ENCODE assay signal across 10 mouse cellular contexts in the genomic region with DNA sequence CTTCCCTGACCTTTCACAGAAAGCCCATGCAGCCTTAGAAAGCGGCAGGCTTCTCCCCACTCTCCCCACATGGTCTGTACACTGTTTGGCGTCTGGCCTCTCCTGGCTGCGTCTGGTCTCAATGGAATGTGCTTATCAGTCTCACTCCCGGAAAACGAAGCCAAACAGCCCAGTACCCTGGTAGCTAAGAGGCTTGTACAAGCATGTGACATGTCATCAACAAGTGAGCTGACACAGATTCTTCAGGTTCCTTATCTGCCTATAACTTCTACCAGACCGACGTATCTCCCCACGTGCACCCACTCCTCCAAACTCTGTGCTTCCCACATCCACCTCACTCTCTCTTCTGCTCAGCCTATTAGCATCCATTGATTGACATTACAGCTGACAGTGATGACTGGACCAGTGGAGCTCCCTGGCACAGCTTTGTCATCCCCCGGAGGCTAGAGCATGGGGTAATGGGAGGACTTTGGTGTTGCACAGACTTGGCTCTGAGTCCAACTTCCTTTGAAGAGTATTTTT. TPM values are rescaled to one million over a fixed set of nuclear protein-coding genes. Genes with fewer than 3 reads are reported as not detected.
A peak's percentile ranks its signal among the peaks of the same experiment; 100 is the strongest.
DNase-seq lines count a peak whose midpoint lies in the region; ATAC-seq and TF ChIP-seq lines count a peak whose summit lies in the region.
"Had no signal": no experiment of that assay in that cellular context is flagged by ENCODE, and none has a peak within 500 bp of the region (broad histone marks: within the 10 kb centered on the region; RNA-seq: fewer than 3 reads in every experiment).

No protein-coding gene starts in this region.

- H3K9me3 ChIP-seq in kidney, embryonic 15.5 days (replicated peaks) = no peaks in the 10 kb centered on the region
- H3K9me3 ChIP-seq: neural tube, embryonic 13.5 days had no signal

- H3K27ac ChIP-seq in heart, adult 2 months = peak overlapping the region; percentile 79
- peak overlapping the region; percentile 66 for H3K27ac ChIP-seq in kidney, embryonic 15.5 days
- H3K27ac ChIP-seq: neural tube, embryonic 13.5 days had no signal

- TF ChIP-seq EP300 in heart, adult 2 months (IDR thresholded peaks at IDR 0.05; ENCODE audit: insufficient read depth, low read depth, low read length) = peak; percentile 92

- no peak overlapping the region for H3K4me3 ChIP-seq in heart, adult 2 months
- H3K4me3 ChIP-seq in kidney, embryonic 15.5 days (replicated peaks) = no peak overlapping the region
- H3K4me3 ChIP-seq: neural tube, embryonic 13.5 days had no signal

- H3K27me3 ChIP-seq in heart, adult 2 months (ENCODE audit: control insufficient read depth, insufficient read depth, low read length) = no peaks in the 10 kb centered on the region
- H3K27me3 ChIP-seq in kidney, embryonic 15.5 days = no peaks in the 10 kb centered on the region
- H3K27me3 ChIP-seq: neural tube, embryonic 13.5 days; Patski had no signal

- intact Hi-C loops in heart, adult 2 months (cut with DNase I) = loop anchor here (2.0 kb wide), 2 partner anchors 95 to 183 kb away; no protein-coding TSS in a partner anchor

- H3K4me1 ChIP-seq in heart, adult 2 months (ENCODE audit: control insufficient read depth, insufficient read depth, low read length) = peaks cover 11% of the 10 kb centered on the region
- H3K4me1 ChIP-seq in kidney, embryonic 15.5 days = peaks cover 15% of the 10 kb centered on the region

- no peaks in the 10 kb centered on the region for H3K79me2 ChIP-seq in heart, adult 2 months (replicated peaks; ENCODE audit: control insufficient read depth, insufficient read depth, low read length)

- DNase-seq in adrenal gland, postnatal 36 days = peak; percentile 44 to 61
- DNase-seq in heart, adult 2 months = peak; percentile 77 to 90
- peak; percentile 72 to 86 for DNase-seq in lung, postnatal 4 days
- DNase-seq in neural tube, embryonic 10.5 days (ENCODE audit: extremely low spot score, low spot score) = no peak
- DNase-seq in cerebellum, adult 9-10 months = no peak
- no peak for DNase-seq in right cerebral cortex, postnatal 14 days

- ATAC-seq in kidney, embryonic 15.5 days (replicated peaks; ENCODE audit: low FRiP score) = no peak; the same call in 1 of the 2 replicates
- no peak for ATAC-seq in megakaryocyte, adult 5-6 weeks (ENCODE audit: poor library complexity, severe bottlenecking)
- ATAC-seq: Patski had no signal

- H3K4me2 ChIP-seq in kidney, embryonic 15.5 days = no peak overlapping the region
- H3K4me2 ChIP-seq: neural tube, embryonic 13.5 days had no signal

- TF ChIP-seq CTCF in heart, adult 2 months (IDR thresholded peaks at IDR 0.05) = no peak

- no peak overlapping the region for H3K9ac ChIP-seq in heart, adult 2 months (ENCODE audit: low read depth, low read length)
- no peak overlapping the region for H3K9ac ChIP-seq in kidney, embryonic 15.5 days
- H3K9ac ChIP-seq: neural tube, embryonic 13.5 days had no signal

- H3K36me3 ChIP-seq in heart, adult 2 months (ENCODE audit: control insufficient read depth, insufficient read depth, low read length) = no peaks in the 10 kb centered on the region; the same call in 1 of the 2 replicates
- H3K36me3 ChIP-seq in kidney, embryonic 15.5 days = no peaks in the 10 kb centered on the region
- H3K36me3 ChIP-seq: neural tube, embryonic 13.5 days had no signal

- no peak for TF ChIP-seq POLR2A in heart, adult 2 months (IDR thresholded peaks at IDR 0.05; ENCODE audit: insufficient read depth, low read depth, low read length)

- 5% methylated on average over 9 of the region's 9 CpGs for WGBS in heart, adult 2 months
- 53% methylated on average over 9 of the region's 9 CpGs for WGBS in kidney, embryonic 15.5 days

RNA-seq across cellular contexts. Expression of a gene that starts 22.9 kb away (rescaled TPM):
- 100 to 1,000 TPM in 1 of 2 experiments, 10 to 100 TPM in 1; 78.8 to 119 TPM for total RNA-seq in adrenal gland, postnatal 36 days (2021)
- total RNA-seq in heart, adult 2 months (2021) = 100 to 1,000 TPM; 169 to 195 TPM
- polyA plus RNA-seq in heart, adult 2 months (2012; rRNA removed) = 39.5 and 67.4 TPM in 2 replicates
- polyA plus RNA-seq in kidney, embryonic 15.5 days (2015; fragmentation: Nextera tagmentation; extraction: Ambion mirVana) = 27.6 and 30.4 TPM in 2 replicates
- total RNA-seq in megakaryocyte, adult 5-6 weeks (2015) = 0.14 TPM in 1 of 2 replicates, not detected in the other
- total RNA-seq in megakaryocyte, adult 5-6 weeks (2017) = not detected in 2 replicates

Comparison
In these comparisons a context has a peak if more than half of its experiments do, and no peak if none do; other contexts are left out.
1. DNase-seq: peak in adrenal gland, postnatal 36 days (2 of 2), heart, adult 2 months (2 of 2) and lung, postnatal 4 days (2 of 2); none in neural tube, embryonic 10.5 days (single experiment), cerebellum, adult 9-10 months (single experiment) and right cerebral cortex, postnatal 14 days (single experiment).
2. RNA of a gene that starts 22.9 kb away (total RNA-seq): 169 to 195 TPM in heart, adult 2 months and 78.8 to 119 TPM in adrenal gland, postnatal 36 days; 0.14 TPM in megakaryocyte, adult 5-6 weeks; every median in the first group is over 10 times any median in the second.